Mouse (Mus musculus) neural tube, embryonic 15.5 days (tissue): ENCODE results near the gene Col24a1. TPM values are rescaled to one million over a fixed set of nuclear protein-coding genes. Genes with fewer than 3 reads are reported as not detected.

Experiments used
- ATAC-seq: fragments of 200-750 bp; cut with Nextera tagmentation; 2 replicates; pipeline ENCODE4 v1.8.0; 2017; ENCODE audit warnings: mild to moderate bottlenecking, moderate TSS enrichment, moderate library complexity; ENCODE audit not compliant: low FRiP score
- H3K27ac ChIP-seq: fragments of 300-500 bp; sonication (generic); replicated peaks from 2 replicates; pipeline ENCODE4 v1.5.1; 2015; ENCODE audit warnings: mild to moderate bottlenecking, inconsistent platforms
- H3K27me3 ChIP-seq: fragments of 300-500 bp; sonication (generic); replicated peaks from 2 replicates; pipeline ENCODE4 v1.6.1; 2015; ENCODE audit warnings: inconsistent platforms
- H3K36me3 ChIP-seq: fragments of 300-500 bp; sonication (generic); 2 replicates; pipeline ENCODE4 v1.6.1; 2015; ENCODE audit warnings: inconsistent platforms
- H3K4me1 ChIP-seq: fragments of 300-500 bp; sonication (generic); 2 replicates; pipeline ENCODE4 v1.6.1; 2015; ENCODE audit warnings: inconsistent platforms
- H3K4me2 ChIP-seq: fragments of 300-500 bp; sonication (generic); 2 replicates; pipeline ENCODE4 v1.6.1; 2015; ENCODE audit warnings: inconsistent platforms, mild to moderate bottlenecking, moderate library complexity
- H3K4me3 ChIP-seq: fragments of 300-500 bp; sonication (generic); replicated peaks from 2 replicates; pipeline ENCODE4 v1.5.1; 2015; ENCODE audit warnings: mild to moderate bottlenecking, inconsistent platforms
- H3K9ac ChIP-seq: fragments of 300-500 bp; sonication (generic); replicated peaks from 2 replicates; pipeline ENCODE4 v1.6.1; 2015; ENCODE audit warnings: mild to moderate bottlenecking, inconsistent platforms
- H3K9me3 ChIP-seq: fragments of 300-500 bp; sonication (generic); replicated peaks from 2 replicates; pipeline ENCODE4 v1.6.1; 2016; ENCODE audit warnings: inconsistent platforms
- WGBS: fragments of 180-500 bp; shearing (Covaris S2); methylation state at CpG from one replicate; pipeline ENCODE4 v1.1.7; 2015; ENCODE audit warnings: mixed read lengths; 5-methylcytosine and 5-hydroxymethylcytosine counted together
- polyA plus RNA-seq: library from polyadenylated mRNA; unstranded; fragments of >200 nt; fragmentation: Nextera tagmentation; extraction: Ambion mirVana; gene quantifications from 2 replicates; pipeline ENCODE4 v1.2.1, GENCODE M21; 2015

Col24a1 gene
- polyA plus RNA-seq, 1 experiment from 2014 or later: 1.5 TPM

- Histone ChIP-seq H3K9ac (no peak overlapping the region), H3K4me1 (no peaks in the 10 kb centered on the region), H3K4me3 (no peak overlapping the region), H3K36me3 (no peaks in the 10 kb centered on the region), H3K4me2 (no peak overlapping the region), H3K27ac (no peak overlapping the region), H3K27me3 (no peaks in the 10 kb centered on the region), H3K9me3 (no peaks in the 10 kb centered on the region)
- no peak for ATAC-seq
- WGBS: 48% methylated on average over 3 of the region's 3 CpGs
Observed at GRCm38 (mm10) chr3:145365227-145365626, 73.0 kb downstream of the Col24a1 start.

GRCm38 (mm10) chr3:145367176-145367717 lies 75.0 kb downstream of the Col24a1 start:
- H3K27me3 ChIP-seq: no peaks in the 10 kb centered on the region
- no peaks in the 10 kb centered on the region for H3K9me3 ChIP-seq
- H3K4me1 ChIP-seq: no peaks in the 10 kb centered on the region
- H3K36me3 ChIP-seq: no peaks in the 10 kb centered on the region
- H3K27ac ChIP-seq: no peak overlapping the region
- 84% methylated on average over 4 of the region's 4 CpGs for WGBS
- H3K9ac ChIP-seq: no peak overlapping the region
- no peak overlapping the region for H3K4me3 ChIP-seq
- no peak for ATAC-seq
- no peak overlapping the region for H3K4me2 ChIP-seq

DNA sequence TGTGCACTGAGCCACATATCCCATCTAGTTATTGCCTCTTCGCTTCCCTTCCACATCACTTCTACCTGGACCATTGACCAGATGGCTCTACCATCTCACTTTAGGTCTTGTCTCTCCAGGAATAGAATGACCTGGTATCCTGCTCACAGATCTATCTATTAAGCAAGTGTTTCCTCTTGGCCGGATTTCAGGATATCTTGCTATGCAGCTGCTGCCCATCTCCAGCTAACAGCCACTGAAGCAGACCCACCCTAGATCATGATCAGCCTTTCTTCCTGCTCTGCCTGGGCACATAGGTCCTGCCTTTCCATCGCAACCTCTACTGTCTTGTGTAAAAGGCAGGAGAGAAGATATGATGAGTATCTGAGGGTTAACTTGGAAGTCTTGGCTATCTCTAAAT lies 84.0 kb downstream of the Col24a1 start:
- Histone ChIP-seq H3K9me3 (no peaks in the 10 kb centered on the region), H3K9ac (no peak overlapping the region), H3K4me3 (no peak overlapping the region), H3K27ac (no peak overlapping the region), H3K27me3 (no peaks in the 10 kb centered on the region), H3K4me1 (no peaks in the 10 kb centered on the region), H3K4me2 (no peak overlapping the region), H3K36me3 (no peaks in the 10 kb centered on the region)
- ATAC-seq: no peak
- 95% methylated on average over 3 of the region's 3 CpGs for WGBS

DNA sequence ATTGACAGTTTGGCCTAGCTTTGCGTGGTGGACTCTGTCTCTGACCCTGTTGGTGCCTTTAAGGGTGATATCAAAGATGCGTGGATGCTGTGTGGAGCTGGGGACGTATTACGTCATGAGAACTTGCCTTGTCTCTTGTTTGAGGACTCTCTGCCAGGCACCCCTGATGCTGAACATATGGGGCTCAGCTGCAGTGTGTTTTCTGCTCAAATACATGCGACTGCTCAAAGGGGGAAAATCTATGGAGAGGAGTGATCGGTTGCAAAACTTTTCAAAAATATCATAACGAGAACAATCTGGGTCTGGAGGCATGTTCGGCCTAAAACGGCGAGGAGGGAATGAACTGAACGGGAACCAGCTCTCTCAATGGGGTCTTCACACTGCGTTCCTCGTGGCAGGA lies 90.8 kb downstream of the Col24a1 start:
- H3K36me3 ChIP-seq: no peaks in the 10 kb centered on the region
- ATAC-seq: no peak
- H3K27me3 ChIP-seq: no peaks in the 10 kb centered on the region
- no peak overlapping the region for H3K4me2 ChIP-seq
- whole genome bisulfite sequencing: 91% methylated on average over 13 of the region's 13 CpGs
- H3K4me3 ChIP-seq: no peak overlapping the region
- H3K9ac ChIP-seq: no peak overlapping the region
- H3K4me1 ChIP-seq: no peaks in the 10 kb centered on the region
- H3K9me3 ChIP-seq: no peaks in the 10 kb centered on the region
- H3K27ac ChIP-seq: no peak overlapping the region

GRCm38 (mm10) chr3:145386434-145386833 lies 94.2 kb downstream of the Col24a1 start:
- H3K27me3 ChIP-seq: no peaks in the 10 kb centered on the region
- H3K36me3 ChIP-seq: no peaks in the 10 kb centered on the region
- H3K9ac ChIP-seq: no peak overlapping the region
- no peaks in the 10 kb centered on the region for H3K4me1 ChIP-seq
- ATAC-seq: no peak
- no peak overlapping the region for H3K4me2 ChIP-seq
- no peak overlapping the region for H3K27ac ChIP-seq
- H3K4me3 ChIP-seq: no peak overlapping the region
- no peaks in the 10 kb centered on the region for H3K9me3 ChIP-seq

DNA sequence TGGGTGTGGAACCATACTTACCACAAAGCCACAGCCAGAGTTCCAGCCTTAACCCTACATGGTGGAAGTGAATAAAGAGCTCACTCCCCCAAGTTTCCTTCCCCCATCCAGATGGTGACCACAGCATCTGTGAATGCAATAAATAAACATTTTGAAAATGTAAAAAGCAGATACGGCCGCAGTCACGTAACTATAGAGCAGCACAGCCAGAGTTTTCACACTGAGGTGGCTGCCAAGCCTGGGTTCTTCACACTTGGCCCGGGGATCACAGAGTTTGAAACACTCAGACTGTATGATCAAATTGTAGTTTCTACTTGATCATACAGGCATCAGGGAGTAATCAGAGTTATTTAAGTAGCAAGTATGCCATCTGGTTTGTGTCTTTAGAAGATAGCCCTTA lies 98.4 kb downstream of the Col24a1 start:
- no peaks in the 10 kb centered on the region for H3K4me1 ChIP-seq
- 87% methylated on average over 4 of the region's 4 CpGs for WGBS
- no peak overlapping the region for H3K4me3 ChIP-seq

DNA sequence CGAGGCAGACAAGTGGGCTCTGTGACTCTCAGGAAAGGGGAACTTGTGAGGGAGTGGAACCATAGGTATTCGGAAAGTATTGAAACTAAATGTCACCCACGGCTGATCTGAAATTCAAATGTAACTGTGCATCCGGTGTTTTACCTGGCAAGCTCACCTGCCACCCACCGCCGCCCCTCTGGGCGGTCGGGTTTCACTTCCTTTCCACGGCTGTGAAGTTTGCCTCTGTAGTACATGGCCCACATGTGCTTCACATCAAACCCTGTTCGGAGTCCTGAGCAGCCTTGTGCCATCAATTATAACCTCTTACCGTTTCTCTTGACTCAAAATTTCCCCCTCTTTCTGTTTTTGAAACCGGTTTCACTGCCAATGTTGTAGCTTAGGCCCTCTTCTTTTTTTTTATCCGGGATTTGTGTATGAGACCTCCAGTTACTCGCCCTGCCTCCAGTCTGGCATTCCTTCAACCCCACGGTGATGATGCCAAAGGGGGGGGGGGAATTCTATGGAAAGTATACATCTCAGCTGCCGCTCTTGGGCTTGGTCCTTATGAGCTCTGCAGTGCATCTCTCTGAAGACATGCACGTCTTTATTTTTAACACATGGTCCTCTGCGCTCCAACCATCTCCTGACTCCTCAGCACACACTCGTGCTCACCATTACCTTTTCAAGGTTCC lies 99.9 kb downstream of the Col24a1 start:
- Histone ChIP-seq H3K36me3 (no peaks in the 10 kb centered on the region), H3K4me2 (no peak overlapping the region), H3K9me3 (no peaks in the 10 kb centered on the region), H3K27me3 (no peaks in the 10 kb centered on the region), H3K9ac (no peak overlapping the region), H3K4me3 (no peak overlapping the region), H3K27ac (no peak overlapping the region), H3K4me1 (no peaks in the 10 kb centered on the region)
- no peak for ATAC-seq
- WGBS: 86% methylated on average over 19 of the region's 19 CpGs

More for the DNA sequence above, 98.4 kb downstream of the Col24a1 start:
- no peaks in the 10 kb centered on the region for H3K27me3 ChIP-seq
- no peak overlapping the region for H3K27ac ChIP-seq
- H3K36me3 ChIP-seq: no peaks in the 10 kb centered on the region
- no peak overlapping the region for H3K4me2 ChIP-seq
- no peak overlapping the region for H3K9ac ChIP-seq
- ATAC-seq: no peak
- no peaks in the 10 kb centered on the region for H3K9me3 ChIP-seq

GRCm38 (mm10) chr3:145399173-145399572 lies 106.9 kb downstream of the Col24a1 start:
- Histone ChIP-seq H3K9me3 (no peaks in the 10 kb centered on the region), H3K27me3 (no peaks in the 10 kb centered on the region), H3K4me3 (no peak overlapping the region), H3K27ac (no peak overlapping the region), H3K4me1 (no peaks in the 10 kb centered on the region), H3K4me2 (no peak overlapping the region), H3K9ac (no peak overlapping the region), H3K36me3 (no peaks in the 10 kb centered on the region)
- no peak for ATAC-seq
- 93% methylated on average over 3 of the region's 3 CpGs for WGBS

- H3K9ac ChIP-seq: no peak overlapping the region
- no peak for ATAC-seq
Observed at GRCm38 (mm10) chr3:145402257-145402656, 110.0 kb downstream of the Col24a1 start.

GRCm38 (mm10) chr3:145402994-145403393 lies 110.7 kb downstream of the Col24a1 start:
- Histone ChIP-seq H3K9ac (no peak overlapping the region; the same call in 1 of the 2 replicates), H3K9me3 (no peaks in the 10 kb centered on the region), H3K27me3 (no peaks in the 10 kb centered on the region), H3K4me1 (no peaks in the 10 kb centered on the region), H3K4me2 (peak overlapping the region; percentile 54), H3K4me3 (peak overlapping the region; percentile 30), H3K36me3 (no peaks in the 10 kb centered on the region), H3K27ac (no peak overlapping the region)
- ATAC-seq: no peak
- 53% methylated on average over 6 of the region's 6 CpGs for WGBS

More at GRCm38 (mm10) chr3:145402257-145402656, 110.0 kb downstream of the Col24a1 start:
- Histone ChIP-seq H3K27me3 (no peaks in the 10 kb centered on the region), H3K4me2 (peak overlapping the region; percentile 54), H3K36me3 (no peaks in the 10 kb centered on the region), H3K4me3 (0 out of 2 replicates have a peak overlapping the region, but pooled peaks have one; percentile 30), H3K27ac (no peak overlapping the region), H3K4me1 (no peaks in the 10 kb centered on the region), H3K9me3 (no peaks in the 10 kb centered on the region)
- WGBS: 90% methylated on average over 10 of the region's 10 CpGs

- Histone ChIP-seq H3K27me3 (no peaks in the 10 kb centered on the region), H3K9ac (no peak overlapping the region)
- 73% methylated on average over 3 of the region's 3 CpGs for WGBS
Observed at GRCm38 (mm10) chr3:145408045-145408444, 115.8 kb downstream of the Col24a1 start.

GRCm38 (mm10) chr3:145412137-145412536 lies 119.9 kb downstream of the Col24a1 start:
- H3K9ac ChIP-seq: no peak overlapping the region
- ATAC-seq: no peak
- H3K36me3 ChIP-seq: no peaks in the 10 kb centered on the region
- no peak overlapping the region for H3K27ac ChIP-seq
- no peak overlapping the region for H3K4me3 ChIP-seq
- no peaks in the 10 kb centered on the region for H3K4me1 ChIP-seq
- 42% methylated on average over 4 of the region's 4 CpGs for WGBS
- H3K27me3 ChIP-seq: no peaks in the 10 kb centered on the region
- H3K4me2 ChIP-seq: no peak overlapping the region
- no peaks in the 10 kb centered on the region for H3K9me3 ChIP-seq

More at GRCm38 (mm10) chr3:145408045-145408444, 115.8 kb downstream of the Col24a1 start:
- no peak overlapping the region for H3K27ac ChIP-seq
- no peaks in the 10 kb centered on the region for H3K4me1 ChIP-seq
- no peak for ATAC-seq
- no peaks in the 10 kb centered on the region for H3K9me3 ChIP-seq
- no peaks in the 10 kb centered on the region for H3K36me3 ChIP-seq
- no peak overlapping the region for H3K4me3 ChIP-seq
- H3K4me2 ChIP-seq: no peak overlapping the region
